Mouse (Mus musculus) lung, embryonic 16.5 days (tissue): Measurements from ENCODE around the gene Ggt1. TPM values are rescaled to one million over a fixed set of nuclear protein-coding genes. Genes with fewer than 3 reads are reported as not detected.
"Not testable (repeated sequence)": the region's sequence is repeated elsewhere in the genome, so short reads cannot be mapped to it uniquely, and the experiment has no call there.

Experiments
- ATAC-seq: fragments of 200-750 bp; cut with Nextera tagmentation; 2 replicates; pipeline ENCODE4 v1.8.0; 2017; ENCODE audit warnings: low read depth, mild to moderate bottlenecking, moderate library complexity
- H3K27ac ChIP-seq: fragments of 300-500 bp; sonication (generic); 2 replicates; pipeline ENCODE4 v1.5.1; 2014; ENCODE audit warnings: mild to moderate bottlenecking, control low read depth, low read length
- H3K27me3 ChIP-seq: fragments of 300-500 bp; sonication (generic); 2 replicates; pipeline ENCODE4 v1.6.1; 2014; ENCODE audit warnings: low read depth, low read length, mixed read lengths; ENCODE audit not compliant: control insufficient read depth, insufficient read depth
- H3K36me3 ChIP-seq: fragments of 300-500 bp; sonication (generic); 2 replicates; pipeline ENCODE4 v1.6.1; 2014; ENCODE audit warnings: low read length; ENCODE audit not compliant: control insufficient read depth, insufficient read depth
- H3K4me1 ChIP-seq: fragments of 300-500 bp; sonication (generic); replicated peaks from 2 replicates; pipeline ENCODE4 v1.6.1; 2014; ENCODE audit warnings: low read length, mixed read lengths; ENCODE audit not compliant: control insufficient read depth, insufficient read depth
- H3K4me2 ChIP-seq: fragments of 300-500 bp; sonication (generic); 2 replicates; pipeline ENCODE4 v1.6.1; 2014; ENCODE audit warnings: low read depth, low read length, control low read depth
- H3K4me3 ChIP-seq: fragments of 300-500 bp; sonication (generic); 2 replicates; pipeline ENCODE4 v1.5.1; 2014; ENCODE audit warnings: mild to moderate bottlenecking, low read length, control low read depth
- H3K9ac ChIP-seq: fragments of 300-500 bp; sonication (generic); 2 replicates; pipeline ENCODE4 v1.6.1; 2014; ENCODE audit warnings: low read length, control low read depth
- H3K9me3 ChIP-seq: fragments of 300-500 bp; sonication (generic); 2 replicates; pipeline ENCODE4 v1.6.1; 2016; ENCODE audit warnings: low read length; ENCODE audit not compliant: control insufficient read depth
- WGBS: fragments of 180-500 bp; shearing (Covaris S2); extraction: QIAGEN DNeasy Blood & Tissue Kit; methylation state at CpG from one replicate; pipeline ENCODE4 v1.1.7; 2014; 5-methylcytosine and 5-hydroxymethylcytosine counted together
- polyA plus RNA-seq: library from polyadenylated mRNA; unstranded; fragments of >200 nt; fragmentation: Nextera tagmentation; extraction: Ambion mirVana; gene quantifications from 2 replicates; pipeline ENCODE4 v1.2.1, GENCODE M21; 2015

Ggt1 gene
- polyA plus RNA-seq, 1 experiment from 2014 or later, result 2.3 TPM

DNA sequence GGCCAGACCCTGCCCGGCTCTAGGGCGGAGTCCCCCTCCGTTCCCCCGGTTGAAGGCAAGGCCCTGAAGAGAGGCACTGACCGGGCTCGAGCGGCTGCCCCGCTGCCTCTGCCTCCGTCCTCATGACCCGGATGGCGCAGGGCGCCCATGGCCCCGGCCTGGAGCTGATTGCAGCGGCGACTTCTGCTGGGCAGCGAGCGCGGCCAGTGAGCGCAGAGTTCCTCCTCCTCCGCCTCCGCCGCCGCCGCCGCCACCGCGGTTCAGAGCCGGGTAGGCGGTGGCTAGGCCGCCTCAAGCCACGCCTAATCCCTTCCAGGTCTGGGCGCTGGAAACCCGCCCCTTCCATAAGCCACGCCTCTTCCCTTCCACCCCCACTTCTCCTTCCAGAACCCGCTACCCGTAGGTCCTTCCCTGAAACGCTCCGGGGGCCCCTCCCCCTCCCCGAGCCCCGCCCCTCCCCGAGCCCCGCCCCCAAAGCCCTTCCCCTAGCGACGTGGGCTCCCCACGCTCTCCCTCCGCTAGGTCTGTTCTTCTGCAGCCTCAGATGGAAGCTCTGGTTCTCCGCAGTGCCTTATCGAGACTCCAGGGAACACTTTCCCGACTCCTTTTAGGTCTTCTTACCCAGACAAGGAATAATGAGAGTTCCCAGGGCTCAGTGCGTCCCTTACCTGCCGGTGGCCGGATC, 44.2 kb upstream of the Ggt1 start, which contains the start of gene Snrpd3:
Gene Snrpd3, plus strand, starts transcription at position 479 of the 685 bp plus-strand sequence.
- H3K27ac ChIP-seq, result peak within 1 kb of the TSS; percentile 99
- H3K9ac ChIP-seq, result peak within 1 kb of the TSS; percentile 94
- peaks cover 17% of the 10 kb centered on the region for H3K36me3 ChIP-seq
- H3K4me2 ChIP-seq, result peak within 1 kb of the TSS; percentile 76
- WGBS, result 0% methylated on average over 37 of the region's 52 CpGs
- H3K4me1 ChIP-seq, result peaks cover 18% of the 10 kb centered on the region
- no peaks in the 10 kb centered on the region for H3K27me3 ChIP-seq
- ATAC-seq, result peak; percentile 97
- peak within 1 kb of the TSS; percentile 86 for H3K4me3 ChIP-seq
- H3K9me3 ChIP-seq, result no peaks in the 10 kb centered on the region

DNA sequence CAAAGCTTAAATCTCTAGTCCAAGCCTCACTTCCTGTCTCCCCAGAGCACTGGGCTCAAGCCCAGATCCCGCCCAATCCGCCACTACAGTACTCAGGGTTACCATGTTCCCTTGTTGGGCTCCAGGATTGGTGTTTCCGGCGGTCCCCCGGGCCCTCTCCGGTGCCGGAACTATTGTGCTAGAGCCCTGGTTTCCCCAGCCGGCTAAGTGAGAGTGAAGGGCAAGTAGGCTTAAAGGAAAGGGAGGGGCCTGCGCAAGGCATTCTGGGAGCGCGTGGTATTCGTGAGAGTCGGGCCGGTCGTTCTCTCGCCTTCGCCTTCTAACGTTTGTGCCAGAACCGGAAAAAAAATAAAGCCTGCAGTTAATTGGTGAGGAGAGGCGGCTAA, 43.7 kb upstream of the Ggt1 start, which contains the start of gene Gucd1:
Gene Gucd1, minus strand, starts transcription at position 215 of the 386 bp plus-strand sequence.
- H3K4me3 ChIP-seq, result peak within 1 kb of the TSS; percentile 86
- peak within 1 kb of the TSS; percentile 94 for H3K9ac ChIP-seq
- H3K36me3 ChIP-seq, result peaks cover 19% of the 10 kb centered on the region
- H3K9me3 ChIP-seq, result no peaks in the 10 kb centered on the region
- H3K27ac ChIP-seq, result peak within 1 kb of the TSS; percentile 99
- no peaks in the 10 kb centered on the region for H3K27me3 ChIP-seq
- ATAC-seq, result peak; percentile 91
- peak within 1 kb of the TSS; percentile 76 for H3K4me2 ChIP-seq
- WGBS, result 0% methylated on average over 20 of the region's 20 CpGs
- H3K4me1 ChIP-seq, result peaks cover 18% of the 10 kb centered on the region

GRCm38 (mm10) chr10:75520581-75520980, 40.8 kb upstream of the Ggt1 start:
- Histone ChIP-seq H3K27me3 (no peaks in the 10 kb centered on the region), H3K4me2 (no peak overlapping the region), H3K9ac (no peak overlapping the region), H3K9me3 (no peaks in the 10 kb centered on the region), H3K36me3 (peaks cover 29% of the 10 kb centered on the region), H3K27ac (no peak overlapping the region), H3K4me1 (peaks cover 17% of the 10 kb centered on the region), H3K4me3 (no peak overlapping the region)
- 87% methylated on average over 5 of the region's 5 CpGs for whole genome bisulfite sequencing
- no peak for ATAC-seq

DNA sequence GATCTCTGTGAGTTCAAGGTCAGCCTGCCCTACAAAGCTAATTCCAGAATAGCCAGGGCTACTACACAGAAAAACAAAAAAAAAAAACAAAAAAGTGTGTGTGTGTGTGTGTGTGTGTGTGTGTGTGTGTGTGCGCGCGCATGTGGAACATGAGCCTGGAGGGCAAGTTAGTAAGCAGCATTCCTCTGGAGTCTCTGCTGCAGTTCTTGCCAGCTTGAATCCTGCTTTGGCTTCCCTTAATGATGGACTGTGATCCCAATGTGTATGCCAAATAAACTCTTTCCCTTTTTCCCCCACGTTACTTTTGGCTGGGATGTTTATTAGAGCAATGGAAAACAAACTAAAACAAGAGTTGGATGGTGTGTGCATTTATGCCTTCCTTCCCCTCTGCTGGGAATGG, 39.8 kb upstream of the Ggt1 start:
- H3K4me3 ChIP-seq, result no peak overlapping the region
- ATAC-seq, result no peak
- no peak overlapping the region for H3K27ac ChIP-seq
- H3K4me1 ChIP-seq, result peaks cover 8% of the 10 kb centered on the region
- peaks cover 34% of the 10 kb centered on the region for H3K36me3 ChIP-seq
- no peak overlapping the region for H3K9ac ChIP-seq
- no peaks in the 10 kb centered on the region for H3K27me3 ChIP-seq
- 93% methylated on average over 4 of the region's 4 CpGs for WGBS
- H3K9me3 ChIP-seq, result no peaks in the 10 kb centered on the region
- H3K4me2 ChIP-seq, result no peak overlapping the region

- not testable (repeated sequence) for H3K9me3 ChIP-seq, H3K4me1 ChIP-seq, H3K4me3 ChIP-seq, H3K4me2 ChIP-seq, H3K27me3 ChIP-seq, H3K27ac ChIP-seq, H3K9ac ChIP-seq, ATAC-seq
- H3K36me3 ChIP-seq, result peaks cover 33% of the 10 kb centered on the region
- 96% methylated on average over 9 of the region's 9 CpGs for WGBS
Measured at GRCm38 (mm10) chr10:75525450-75525849, 36.0 kb upstream of the Ggt1 start.

GRCm38 (mm10) chr10:75530322-75530721, 31.1 kb upstream of the Ggt1 start:
- Histone ChIP-seq H3K4me3 (no peak overlapping the region), H3K9me3 (no peaks in the 10 kb centered on the region), H3K36me3 (peaks cover 21% of the 10 kb centered on the region), H3K27me3 (no peaks in the 10 kb centered on the region), H3K9ac (no peak overlapping the region), H3K27ac (no peak overlapping the region), H3K4me2 (no peak overlapping the region), H3K4me1 (no peaks in the 10 kb centered on the region)
- ATAC-seq, result no peak
- WGBS, result 78% methylated on average over 2 of the region's 2 CpGs

GRCm38 (mm10) chr10:75531532-75532090, 29.8 kb upstream of the Ggt1 start:
- WGBS, result 91% methylated on average over 9 of the region's 9 CpGs
- no peak overlapping the region for H3K4me3 ChIP-seq

GRCm38 (mm10) chr10:75534216-75534615, 27.2 kb upstream of the Ggt1 start:
- no peak overlapping the region for H3K4me3 ChIP-seq
- ATAC-seq, result no peak
- H3K36me3 ChIP-seq, result peaks cover 26% of the 10 kb centered on the region
- 89% methylated on average over 8 of the region's 8 CpGs for WGBS
- no peaks in the 10 kb centered on the region for H3K9me3 ChIP-seq
- H3K27ac ChIP-seq, result no peak overlapping the region
- H3K4me1 ChIP-seq, result no peaks in the 10 kb centered on the region
- H3K9ac ChIP-seq, result no peak overlapping the region
- H3K27me3 ChIP-seq, result no peaks in the 10 kb centered on the region
- H3K4me2 ChIP-seq, result no peak overlapping the region

More at GRCm38 (mm10) chr10:75531532-75532090, 29.8 kb upstream of the Ggt1 start:
- H3K4me2 ChIP-seq, result no peak overlapping the region
- no peaks in the 10 kb centered on the region for H3K4me1 ChIP-seq
- no peak overlapping the region for H3K9ac ChIP-seq
- H3K27ac ChIP-seq, result no peak overlapping the region
- H3K27me3 ChIP-seq, result no peaks in the 10 kb centered on the region
- H3K36me3 ChIP-seq, result peaks cover 27% of the 10 kb centered on the region
- ATAC-seq, result no peak
- H3K9me3 ChIP-seq, result no peaks in the 10 kb centered on the region

DNA sequence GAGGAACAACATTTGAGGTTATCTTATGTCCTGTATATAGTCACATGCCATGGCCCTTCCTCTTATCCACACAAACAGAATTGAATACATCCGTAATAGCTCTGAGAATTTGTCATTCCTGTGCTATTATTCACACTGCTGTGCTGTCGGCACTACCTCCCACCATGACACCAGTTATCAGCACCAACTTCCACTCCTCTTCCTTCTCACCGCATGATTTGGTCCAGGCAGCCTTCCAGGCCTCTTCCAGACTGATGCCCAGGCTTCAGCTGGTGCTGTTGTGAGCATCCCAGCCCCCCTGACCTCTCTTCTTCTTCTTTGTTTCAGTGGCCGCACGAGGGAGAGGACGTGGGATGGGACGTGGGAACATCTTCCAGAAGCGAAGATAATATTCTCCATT, 26.5 kb upstream of the Ggt1 start:
- WGBS, result 72% methylated on average over 8 of the region's 8 CpGs

More for the DNA sequence above, 26.5 kb upstream of the Ggt1 start:
- H3K9me3 ChIP-seq, result no peaks in the 10 kb centered on the region
- H3K27me3 ChIP-seq, result no peaks in the 10 kb centered on the region
- ATAC-seq, result no peak
- no peak overlapping the region for H3K4me2 ChIP-seq
- H3K27ac ChIP-seq, result no peak overlapping the region
- H3K9ac ChIP-seq, result no peak overlapping the region
- no peak overlapping the region for H3K4me3 ChIP-seq
- no peaks in the 10 kb centered on the region for H3K4me1 ChIP-seq
- peaks cover 25% of the 10 kb centered on the region for H3K36me3 ChIP-seq
